Mouse (Mus musculus): Measurements from ENCODE around the gene Glud1.

The Glud1 gene

GRCm38 (mm10) chr14:34310234-34310965, at the start of gene Glud1, which contains the start of gene Shld2:
TSS of gene Glud1 (plus strand) at chr14:34310727.
TSS of gene Shld2 (minus strand) at chr14:34310493.
- peak; percentile 26; the same call in 1 of the 2 replicates for TF ChIP-seq GATA4 (IDR thresholded peaks at IDR 0.05; ENCODE audit: insufficient replicate concordance, low read length)

DNA sequence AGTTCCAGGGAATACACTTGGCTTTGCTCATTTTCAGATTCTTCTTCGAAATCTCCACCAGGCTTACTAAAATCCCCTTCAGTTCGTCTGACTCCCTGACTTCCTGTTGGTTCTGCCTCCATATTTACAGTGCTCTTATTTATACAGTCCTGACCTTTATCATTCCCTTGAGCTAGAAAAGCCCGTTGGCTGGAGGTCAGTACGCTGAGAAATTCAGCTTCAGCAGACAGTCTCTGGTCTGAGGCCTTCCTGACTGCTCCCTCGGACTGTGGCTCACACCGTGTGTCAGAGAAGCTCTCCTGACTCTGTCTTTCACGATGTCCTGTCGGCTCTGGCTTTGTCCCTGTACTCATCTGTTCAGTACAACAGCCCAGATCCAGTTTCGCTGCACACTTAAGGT, 42.5 kb upstream of the Glud1 start:
- no peak for TF ChIP-seq GATA4 (IDR thresholded peaks at IDR 0.05; ENCODE audit: insufficient replicate concordance, low read length)

DNA sequence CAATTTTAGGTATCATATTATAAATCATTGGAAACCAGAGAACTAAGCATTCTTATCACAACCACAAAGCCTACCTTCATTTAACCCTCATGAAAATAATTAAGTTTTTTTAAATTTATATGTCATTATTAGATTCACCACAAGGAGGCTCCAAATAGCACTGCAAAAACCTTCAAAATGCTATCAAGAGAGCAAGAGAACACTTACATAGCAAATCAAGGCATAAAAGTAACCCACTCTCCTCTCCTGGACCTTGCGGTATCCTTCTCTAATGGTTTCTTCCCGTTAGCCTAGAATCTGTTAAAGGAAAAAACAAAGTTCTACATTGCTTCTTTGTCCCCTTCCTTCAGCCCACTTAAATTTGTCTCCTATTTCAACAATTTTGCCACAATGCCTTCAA, 37.2 kb upstream of the Glud1 start:
- TF ChIP-seq GATA4 (IDR thresholded peaks at IDR 0.05; ENCODE audit: insufficient replicate concordance, low read length) = no peak

DNA sequence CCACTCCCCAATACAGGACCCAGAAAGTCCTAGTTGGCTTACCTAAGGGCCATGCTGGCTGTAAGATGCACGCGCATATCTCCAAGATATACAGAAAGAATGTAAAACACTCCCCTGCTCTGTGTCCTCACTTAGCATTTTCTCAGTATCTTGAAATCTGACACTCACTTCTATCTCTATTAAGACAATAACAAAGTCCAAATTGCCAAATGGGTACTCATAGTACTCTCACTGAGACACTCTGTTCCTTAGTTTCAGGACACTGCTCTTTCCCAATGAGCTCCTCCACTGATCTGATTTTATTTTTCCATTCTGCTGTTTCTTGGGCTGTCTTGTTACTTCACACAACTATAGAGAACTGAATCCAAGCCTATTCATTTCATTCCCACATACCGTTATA, 36.4 kb upstream of the Glud1 start:
- peak; percentile 93 for TF ChIP-seq GATA4 (IDR thresholded peaks at IDR 0.05; ENCODE audit: insufficient replicate concordance, low read length)

DNA sequence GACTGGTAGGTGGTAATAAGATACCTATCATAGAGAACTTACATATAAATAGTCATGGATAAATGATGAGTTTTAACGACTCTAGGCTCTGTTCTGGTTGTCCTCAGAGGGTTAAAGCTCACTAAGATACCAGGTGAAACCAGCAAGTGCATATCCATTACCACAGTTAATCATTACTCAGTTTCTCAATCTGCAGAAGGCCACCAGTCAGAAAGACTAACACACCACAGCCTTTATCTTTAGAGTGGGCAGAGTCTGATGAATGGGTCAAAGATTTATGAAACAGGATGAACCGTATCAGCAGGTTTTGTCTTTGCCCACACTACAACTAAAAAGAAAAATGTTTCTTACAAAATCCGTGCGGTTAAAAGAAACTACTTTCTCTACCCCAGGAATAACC, 35.3 kb upstream of the Glud1 start:
- TF ChIP-seq GATA4 (IDR thresholded peaks at IDR 0.05; ENCODE audit: insufficient replicate concordance, low read length) = peak; percentile 93

- TF ChIP-seq GATA4 (IDR thresholded peaks at IDR 0.05; ENCODE audit: insufficient replicate concordance, low read length) = no peak
Observed at GRCm38 (mm10) chr14:34279726-34280125, 30.8 kb upstream of the Glud1 start.

DNA sequence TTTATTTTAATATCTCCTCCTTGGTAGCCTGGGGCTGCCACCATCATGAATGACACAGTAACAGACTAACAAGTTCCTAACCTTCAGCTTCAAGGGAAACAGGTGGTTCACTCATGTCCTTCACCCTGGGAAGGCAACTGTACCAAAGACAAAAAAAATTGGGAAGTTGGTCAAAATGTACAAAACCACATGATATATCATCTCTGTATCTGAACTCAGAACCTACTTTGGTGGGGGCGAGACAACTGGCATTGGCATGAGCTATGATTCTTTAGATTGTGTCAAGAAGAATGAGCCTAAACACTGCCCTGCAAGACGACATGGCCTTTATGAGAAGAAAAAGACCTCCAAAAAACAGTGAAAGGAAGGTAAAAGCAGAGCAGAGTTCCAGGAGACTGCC, 29.7 kb upstream of the Glud1 start:
- no peak for TF ChIP-seq GATA4 (IDR thresholded peaks at IDR 0.05; ENCODE audit: insufficient replicate concordance, low read length)

- TF ChIP-seq GATA4 (IDR thresholded peaks at IDR 0.05; ENCODE audit: insufficient replicate concordance, low read length) = no peak
Observed at GRCm38 (mm10) chr14:34281736-34282269, 28.7 kb upstream of the Glud1 start.

- TF ChIP-seq GATA4 (IDR thresholded peaks at IDR 0.05; ENCODE audit: insufficient replicate concordance, low read length) = no peak
Observed at GRCm38 (mm10) chr14:34288396-34288795, 22.1 kb upstream of the Glud1 start.

DNA sequence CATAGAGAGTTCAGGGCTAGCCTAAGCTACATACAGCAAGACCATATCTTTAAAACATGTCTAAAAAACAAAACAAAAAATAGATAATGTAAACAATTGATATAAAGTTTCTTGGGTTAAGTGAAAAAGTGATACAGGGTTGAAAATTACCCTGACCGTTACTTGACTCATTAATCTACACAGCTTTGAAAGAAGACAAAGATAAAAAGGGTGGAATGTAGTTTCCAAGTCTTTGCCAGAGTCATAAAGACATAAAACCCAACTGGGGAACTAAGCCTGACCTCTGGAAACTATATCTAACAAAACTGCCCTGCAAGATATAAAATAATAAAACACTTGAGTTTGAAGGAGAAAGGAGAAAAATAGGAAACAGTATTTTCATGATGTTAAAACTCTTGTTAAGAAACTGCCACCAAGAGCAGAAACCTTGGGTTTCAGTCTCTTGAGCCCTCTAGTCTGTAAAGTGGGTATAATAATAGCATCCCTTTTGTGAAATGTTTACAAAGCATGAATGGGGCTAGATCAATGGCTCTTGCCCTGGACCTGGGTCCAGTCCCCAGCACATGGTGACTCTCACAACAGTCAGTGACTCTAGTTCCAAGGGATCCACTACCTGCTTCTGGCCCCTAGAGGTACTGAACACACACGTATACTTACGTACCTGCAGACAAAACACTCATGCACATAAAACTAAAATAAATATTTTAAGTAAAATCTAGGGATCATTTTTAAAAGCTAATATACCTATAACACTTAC, 21.1 kb upstream of the Glud1 start:
- TF ChIP-seq GATA4 (IDR thresholded peaks at IDR 0.05; ENCODE audit: insufficient replicate concordance, low read length) = no peak

DNA sequence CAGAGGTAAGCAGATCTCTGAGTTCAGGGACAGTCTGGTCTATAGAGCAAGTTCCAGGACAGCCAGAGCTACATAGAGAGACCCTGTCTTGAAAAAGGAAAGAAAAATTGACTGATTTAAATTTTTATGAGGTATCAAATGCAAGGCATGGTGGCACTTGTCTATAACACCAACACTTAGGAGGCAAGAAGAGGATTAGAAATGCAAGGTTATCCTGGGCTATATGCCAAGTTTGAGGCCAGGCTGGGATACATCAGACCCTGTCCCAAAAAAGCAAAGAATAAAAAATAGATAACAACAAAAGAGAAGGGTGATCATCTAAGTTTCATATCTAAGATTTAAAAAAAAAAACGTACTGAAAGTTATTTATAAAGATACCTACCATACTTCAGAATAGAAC, 20.3 kb upstream of the Glud1 start:
- TF ChIP-seq GATA4 (IDR thresholded peaks at IDR 0.05; ENCODE audit: insufficient replicate concordance, low read length) = no peak

- TF ChIP-seq GATA4 (IDR thresholded peaks at IDR 0.05; ENCODE audit: insufficient replicate concordance, low read length) = no peak
Observed at GRCm38 (mm10) chr14:34293641-34294040, 16.9 kb upstream of the Glud1 start.

DNA sequence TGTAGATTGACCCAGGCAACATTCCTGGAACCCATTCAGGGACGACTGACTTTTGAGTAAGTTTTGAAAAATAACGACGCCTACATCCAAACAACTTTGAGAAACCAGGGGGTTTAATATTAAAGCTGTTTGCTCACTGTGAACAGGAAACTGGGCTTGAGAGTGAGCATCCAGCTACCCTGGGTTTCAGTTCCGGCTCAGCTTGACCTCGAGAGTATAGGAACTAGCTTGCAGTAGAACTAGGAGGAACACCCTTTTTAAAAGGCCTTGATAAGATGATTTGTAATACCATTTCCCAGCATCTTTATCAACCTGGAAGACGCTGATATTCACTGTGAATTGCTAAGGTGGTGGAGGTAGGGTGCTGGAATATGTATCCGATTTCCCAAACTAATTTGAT, 14.2 kb upstream of the Glud1 start:
- TF ChIP-seq GATA4 (IDR thresholded peaks at IDR 0.05; ENCODE audit: insufficient replicate concordance, low read length) = no peak

GRCm38 (mm10) chr14:34297038-34297437, 13.5 kb upstream of the Glud1 start:
- TF ChIP-seq GATA4 (IDR thresholded peaks at IDR 0.05; ENCODE audit: insufficient replicate concordance, low read length) = no peak

GRCm38 (mm10) chr14:34297634-34298033, 12.9 kb upstream of the Glud1 start:
- no peak for TF ChIP-seq GATA4 (IDR thresholded peaks at IDR 0.05; ENCODE audit: insufficient replicate concordance, low read length)
